Mouse (Mus musculus): ENCODE data around the gene Gfod1.

Gfod1 gene

DNA sequence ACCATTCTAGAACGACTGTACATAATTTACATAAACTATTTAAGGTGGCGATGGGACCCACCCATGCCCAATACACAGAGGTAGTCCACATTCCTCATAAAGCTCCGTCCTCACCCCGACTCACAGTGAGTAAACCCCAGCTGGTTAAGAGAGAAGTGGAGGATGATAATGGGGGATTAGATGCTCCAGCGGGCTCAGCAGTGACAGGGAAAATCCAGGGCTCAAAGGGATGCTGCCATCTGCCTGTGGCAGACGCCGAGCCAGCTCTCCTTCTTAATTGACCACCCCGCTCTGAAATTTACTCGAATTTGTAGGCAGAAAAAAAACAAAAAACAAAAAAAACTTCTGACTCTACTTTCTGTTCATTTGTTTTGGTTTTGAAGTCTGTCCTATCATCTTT is 136.3 kb downstream of the Gfod1 start:
- no peak for DNase-seq (ENCODE audit: low spot score in 2 of 2)

DNA sequence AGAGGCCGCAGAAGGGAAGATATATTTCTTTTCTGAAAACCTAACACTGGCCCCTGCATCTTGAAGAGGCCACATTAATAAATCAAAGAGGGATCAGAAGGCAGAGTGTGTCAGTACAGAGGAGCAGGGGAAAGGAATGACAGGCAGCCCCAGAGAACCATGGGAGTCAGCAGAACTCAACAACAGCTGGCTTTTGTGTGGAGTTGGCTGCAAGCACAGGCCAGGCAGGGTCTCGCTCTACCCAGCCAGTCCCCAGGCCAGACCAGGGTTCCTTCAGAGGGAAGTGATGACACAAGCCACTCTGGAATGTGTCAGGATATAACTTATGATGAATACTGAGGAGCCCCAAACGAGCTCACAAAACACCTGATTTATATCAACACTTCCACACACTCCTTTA is 144.5 kb downstream of the Gfod1 start:
- DNase-seq (ENCODE audit: low spot score in 2 of 2) = no peak

DNA sequence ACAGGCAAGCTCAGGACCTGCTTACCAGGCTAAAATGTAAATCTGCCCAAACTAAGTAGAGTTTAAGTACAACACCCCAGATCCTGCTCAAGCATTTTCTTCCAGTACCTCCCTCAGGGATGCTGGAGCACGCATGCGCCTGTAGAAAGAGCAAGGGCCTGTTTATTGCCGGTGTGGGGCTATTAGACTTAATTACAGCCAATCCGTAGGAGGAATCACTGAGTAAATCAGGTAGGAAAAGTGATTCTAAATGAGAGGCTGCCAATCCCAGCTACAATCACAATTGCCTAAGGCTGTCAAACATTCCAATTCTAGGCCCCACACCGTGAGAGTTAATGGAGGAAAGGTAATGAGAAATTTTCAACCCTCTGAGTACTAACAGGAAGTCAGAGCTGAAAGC is 145.7 kb downstream of the Gfod1 start:
- no peak for DNase-seq (ENCODE audit: low spot score in 2 of 2)

DNA sequence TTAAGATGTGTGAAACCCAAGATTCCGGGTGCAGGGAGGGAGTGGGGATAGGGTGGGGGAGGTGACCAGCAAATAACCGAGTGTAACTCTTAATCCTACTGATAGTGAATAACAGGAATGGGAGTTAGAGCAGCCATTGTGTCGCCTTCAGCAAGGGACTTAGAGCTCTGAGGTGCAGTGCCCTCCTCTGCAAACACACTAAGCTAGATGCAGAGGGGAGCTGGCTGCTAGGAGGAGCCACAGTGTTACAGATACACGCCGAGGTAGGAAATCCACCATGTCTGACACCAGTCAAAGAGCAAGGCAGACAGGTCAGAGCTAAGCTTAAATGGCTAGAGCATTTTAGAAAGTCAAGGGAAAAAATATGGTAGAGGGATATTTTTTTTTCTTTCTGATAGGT is 146.6 kb downstream of the Gfod1 start:
- no peak for DNase-seq (ENCODE audit: low spot score in 2 of 2)

DNA sequence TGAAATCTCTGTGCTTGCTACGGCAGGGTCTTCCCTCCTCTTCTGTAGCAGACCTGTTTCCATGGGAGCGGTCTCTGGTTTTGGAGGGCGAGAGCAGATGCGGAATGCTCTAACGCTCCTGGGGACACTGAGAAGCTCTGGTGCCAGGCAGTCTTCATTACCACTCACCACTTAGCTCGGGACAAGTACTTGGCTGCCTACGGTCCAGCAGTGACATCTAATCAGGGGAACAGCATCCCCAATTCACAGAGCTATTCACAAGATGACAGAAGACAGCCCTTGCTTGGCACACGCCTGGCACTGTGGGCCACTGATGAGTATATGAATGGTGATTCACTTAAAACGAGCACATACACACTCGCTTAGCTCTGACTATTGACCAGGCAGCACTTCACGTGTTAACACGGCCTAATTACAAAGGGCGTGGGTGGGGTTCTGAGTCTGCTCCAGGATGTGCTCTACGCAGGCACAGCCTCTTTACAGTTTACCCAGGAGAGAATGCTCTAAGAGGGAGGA is 151.9 kb downstream of the Gfod1 start:
- DNase-seq (ENCODE audit: low spot score in 2 of 2) = no peak

DNA sequence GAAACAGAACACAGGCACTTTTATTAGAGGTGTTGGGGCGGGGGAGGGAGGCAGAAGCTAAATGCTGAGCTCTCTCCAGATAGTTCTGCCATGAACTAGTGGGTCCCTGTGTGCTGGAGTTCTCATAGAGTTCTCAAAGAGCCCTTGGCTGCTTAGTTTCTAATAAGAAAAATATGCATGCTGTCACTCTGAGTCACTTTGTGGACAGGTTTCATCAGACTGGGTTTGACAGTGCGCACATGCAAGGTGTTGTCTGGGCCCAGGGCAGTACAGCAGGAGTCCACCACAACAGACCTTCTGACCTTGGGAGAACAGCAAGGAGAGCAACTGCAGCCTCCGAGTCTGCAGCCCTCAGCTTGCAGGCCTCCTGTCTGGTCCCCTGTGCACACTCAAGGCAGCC is 154.3 kb downstream of the Gfod1 start:
- DNase-seq (ENCODE audit: low spot score in 2 of 2) = no peak

DNA sequence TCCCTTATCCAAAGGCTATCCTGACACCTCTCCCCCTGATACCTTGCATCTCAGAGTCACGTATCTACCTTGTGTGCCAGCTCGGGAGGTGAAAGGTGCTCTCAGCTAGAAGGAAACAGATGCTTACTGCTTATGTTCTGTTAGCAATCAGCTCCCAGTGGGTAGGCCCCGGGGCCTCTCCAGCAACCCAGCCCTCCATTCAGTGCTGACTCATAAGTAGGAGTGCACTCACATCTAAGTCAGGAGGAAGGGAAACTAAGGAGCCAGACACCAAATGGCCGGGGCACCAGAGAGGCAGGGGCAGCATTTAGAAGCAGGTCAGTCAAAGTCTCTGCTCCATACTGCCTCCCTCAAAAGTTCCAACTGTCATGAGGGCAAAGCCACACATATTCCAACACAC is 155.3 kb downstream of the Gfod1 start:
- no peak for DNase-seq (ENCODE audit: low spot score in 2 of 2)

DNA sequence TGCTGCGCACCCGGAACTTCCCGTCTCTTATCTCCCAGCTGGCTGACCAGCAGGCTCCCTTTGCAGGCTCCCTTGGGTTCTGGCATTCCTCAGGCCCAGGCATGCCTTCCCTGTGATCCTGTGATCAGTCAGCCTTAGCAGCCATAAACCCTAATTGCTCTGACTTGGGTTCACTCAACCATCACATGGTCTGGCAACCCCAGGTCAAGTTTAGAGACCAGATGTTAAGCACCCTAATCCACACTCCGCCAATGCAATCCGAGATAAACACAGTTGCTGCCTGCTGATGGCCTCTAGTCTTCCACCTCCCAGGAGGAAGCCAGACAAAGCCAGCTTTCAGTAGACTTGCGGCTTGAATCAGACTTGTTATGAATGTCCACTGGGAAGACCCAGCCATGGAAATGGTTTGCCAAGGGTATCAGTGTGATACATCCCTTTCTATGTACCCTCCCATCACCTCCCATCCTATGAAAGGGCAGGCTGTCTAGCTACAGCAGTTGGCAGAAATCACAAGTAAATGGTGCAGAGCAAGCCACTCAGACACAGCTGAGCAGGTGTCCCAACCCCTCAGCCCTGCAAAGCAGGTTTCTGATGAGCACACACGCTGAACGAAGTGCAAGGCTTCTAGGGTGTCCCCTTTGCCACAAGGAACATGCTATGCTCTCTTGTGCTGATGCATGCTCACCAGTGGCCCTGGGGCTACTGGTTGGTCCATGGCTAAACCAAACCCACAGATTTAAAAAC is 157.3 kb downstream of the Gfod1 start:
- DNase-seq (ENCODE audit: low spot score in 2 of 2) = no peak
